Mouse (Mus musculus) intestine, embryonic 16.5 days (tissue): ENCODE data around the gene St3gal5. TPM values are rescaled to one million over a fixed set of nuclear protein-coding genes. Genes with fewer than 3 reads are reported as not detected.
"Not testable (repeated sequence)": the region's sequence is repeated elsewhere in the genome, so short reads cannot be mapped to it uniquely, and the experiment has no call there.

Experiments
- ATAC-seq: fragments of 200-750 bp; cut with Nextera tagmentation; 2 replicates; pipeline ENCODE4 v1.8.0; 2017; ENCODE audit warnings: moderate TSS enrichment, moderate library complexity
- H3K27ac ChIP-seq: fragments of 300-500 bp; sonication (generic); 2 replicates; pipeline ENCODE4 v1.5.1; 2014; ENCODE audit warnings: mild to moderate bottlenecking, low read length
- H3K27me3 ChIP-seq: fragments of 300-500 bp; sonication (generic); replicated peaks from 2 replicates; pipeline ENCODE4 v1.6.1; 2014; ENCODE audit warnings: low read length, control low read depth, mixed read lengths; ENCODE audit not compliant: control insufficient read depth, insufficient read depth
- H3K36me3 ChIP-seq: fragments of 300-500 bp; sonication (generic); 2 replicates; pipeline ENCODE4 v1.6.1; 2014; ENCODE audit warnings: low read length, control low read depth; ENCODE audit not compliant: control insufficient read depth, insufficient read depth
- H3K4me1 ChIP-seq: fragments of 300-500 bp; sonication (generic); 2 replicates; pipeline ENCODE4 v1.6.1; 2014; ENCODE audit warnings: low read length, control low read depth, mixed read lengths; ENCODE audit not compliant: control insufficient read depth, insufficient read depth
- H3K4me2 ChIP-seq: fragments of 300-500 bp; sonication (generic); 2 replicates; pipeline ENCODE4 v1.6.1; 2014; ENCODE audit warnings: low read depth, low read length, control low read depth
- H3K4me3 ChIP-seq: fragments of 300-500 bp; sonication (generic); 2 replicates; pipeline ENCODE4 v1.5.1; 2014; ENCODE audit warnings: mild to moderate bottlenecking, low read length
- H3K9ac ChIP-seq: fragments of 300-500 bp; sonication (generic); 2 replicates; pipeline ENCODE4 v1.6.1; 2014; ENCODE audit warnings: low read depth, low read length
- H3K9me3 ChIP-seq: fragments of 300-500 bp; sonication (generic); 2 replicates; pipeline ENCODE4 v1.6.1; 2016; ENCODE audit warnings: low read length, control low read depth; ENCODE audit not compliant: control insufficient read depth
- WGBS: fragments of 180-500 bp; shearing (Covaris S2); extraction: QIAGEN DNeasy Blood & Tissue Kit; methylation state at CpG from one replicate; pipeline ENCODE4 v1.1.7; 2014; 5-methylcytosine and 5-hydroxymethylcytosine counted together
- polyA plus RNA-seq: library from polyadenylated mRNA; unstranded; fragments of >200 nt; fragmentation: Nextera tagmentation; extraction: Ambion mirVana; gene quantifications from 2 replicates; pipeline ENCODE4 v1.2.1, GENCODE M21; 2015

Gene St3gal5
- 22.8 TPM in 2 replicates for polyA plus RNA-seq

DNA sequence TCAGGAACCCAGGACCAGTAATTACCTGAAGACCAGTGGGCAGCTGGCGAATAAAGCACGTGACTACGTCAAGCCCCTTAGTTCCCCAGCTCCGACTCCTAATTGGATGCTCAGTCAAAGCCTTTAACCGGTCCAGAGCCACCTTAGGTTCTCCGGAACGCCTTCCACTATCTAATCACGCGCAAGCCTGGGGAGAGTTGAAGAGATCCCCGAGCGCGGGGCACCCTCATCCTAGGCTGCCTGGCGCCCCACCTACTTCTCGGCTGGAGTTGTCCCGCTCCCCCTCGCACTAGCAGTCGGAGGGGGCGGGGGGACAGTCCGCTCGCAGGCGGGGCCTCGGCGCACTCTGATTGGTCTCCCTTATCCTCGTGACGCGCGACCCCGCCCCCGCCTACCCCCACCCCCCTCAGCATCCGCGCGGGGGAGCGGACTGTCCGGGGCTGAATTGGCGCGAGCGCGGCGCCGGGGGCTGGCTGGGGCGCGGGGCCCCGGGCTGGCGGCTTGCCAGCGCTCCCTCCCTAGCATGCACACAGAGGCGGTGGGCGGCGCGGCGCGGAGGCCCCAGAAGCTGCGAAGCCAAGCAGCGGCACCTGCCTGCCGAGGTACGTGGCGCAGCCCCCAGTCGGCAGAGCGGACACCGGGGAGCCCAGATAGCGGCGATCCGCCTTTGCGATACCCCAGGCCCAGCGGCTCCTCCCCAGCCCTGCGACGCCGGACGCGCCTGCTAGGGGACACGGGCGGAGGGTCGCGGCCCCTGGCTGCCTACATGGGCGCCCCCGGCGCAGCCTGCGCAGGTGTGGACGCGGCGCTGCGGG is at the start of gene St3gal5:
Gene St3gal5, plus strand, starts transcription at position 412 of the 815 bp plus-strand sequence.
- under 1% methylated on average over 78 of the region's 81 CpGs for WGBS
- ATAC-seq: peak; percentile 96
- no peaks in the 10 kb centered on the region for H3K36me3 ChIP-seq
- H3K4me1 ChIP-seq: peaks cover 15% of the 10 kb centered on the region
- H3K27me3 ChIP-seq: no peaks in the 10 kb centered on the region
- H3K9ac ChIP-seq: peak within 1 kb of the TSS; percentile 82
- H3K9me3 ChIP-seq: no peaks in the 10 kb centered on the region
- peak within 1 kb of the TSS; percentile 99 for H3K4me2 ChIP-seq
- peak within 1 kb of the TSS; percentile 77 for H3K4me3 ChIP-seq
- peak within 1 kb of the TSS; percentile 72 for H3K27ac ChIP-seq

DNA sequence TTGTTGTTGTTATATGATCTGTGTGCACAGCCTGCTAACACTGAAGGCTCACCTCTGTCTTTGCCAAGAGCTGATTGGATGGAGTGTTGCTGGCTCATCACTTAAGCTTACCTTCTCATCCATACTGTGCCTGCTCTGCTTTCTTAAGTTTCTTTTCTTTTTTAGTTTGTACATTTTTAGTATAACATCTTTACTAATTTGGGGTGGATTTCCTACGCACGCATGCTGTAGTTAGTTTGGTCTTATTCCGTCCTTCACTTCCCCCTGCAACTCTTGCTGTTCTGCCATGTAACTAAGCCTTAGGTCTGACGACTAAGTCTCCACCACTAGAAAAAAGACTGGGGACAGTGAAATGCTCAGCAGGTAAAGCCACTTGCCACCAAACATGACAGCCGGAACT is 48.7 kb upstream of the St3gal5 start:
- Histone ChIP-seq H3K27me3 (no peaks in the 10 kb centered on the region), H3K9ac (no peak overlapping the region), H3K9me3 (no peaks in the 10 kb centered on the region), H3K4me3 (no peak overlapping the region), H3K4me2 (no peak overlapping the region), H3K27ac (no peak overlapping the region), H3K4me1 (no peaks in the 10 kb centered on the region), H3K36me3 (no peaks in the 10 kb centered on the region)
- WGBS: 93% methylated on average over 5 of the region's 5 CpGs
- no peak for ATAC-seq

DNA sequence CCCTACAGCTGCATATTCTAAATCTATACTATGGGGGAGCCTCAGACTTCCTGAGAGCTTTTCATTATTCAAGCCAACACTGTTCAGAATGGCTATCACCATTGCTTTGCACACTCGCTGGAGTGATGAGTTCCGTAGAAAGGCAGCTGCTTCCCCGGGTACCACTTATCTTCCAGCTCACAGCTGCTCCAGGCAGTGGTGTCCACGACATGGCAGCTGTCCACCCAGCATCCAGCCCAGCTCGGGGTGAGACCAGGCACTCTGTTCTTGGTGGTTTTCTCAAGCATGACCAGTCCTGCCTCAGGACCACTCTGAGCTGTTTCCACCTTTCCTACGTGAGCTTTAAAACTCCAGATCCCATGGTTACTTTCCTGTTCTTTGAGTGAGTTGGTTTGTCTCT is 47.5 kb upstream of the St3gal5 start:
- Histone ChIP-seq H3K9ac (no peak overlapping the region), H3K4me1 (no peaks in the 10 kb centered on the region), H3K27me3 (no peaks in the 10 kb centered on the region), H3K36me3 (no peaks in the 10 kb centered on the region), H3K4me3 (no peak overlapping the region), H3K27ac (no peak overlapping the region), H3K4me2 (no peak overlapping the region), H3K9me3 (no peaks in the 10 kb centered on the region)
- 67% methylated on average over 6 of the region's 6 CpGs for WGBS
- no peak for ATAC-seq

DNA sequence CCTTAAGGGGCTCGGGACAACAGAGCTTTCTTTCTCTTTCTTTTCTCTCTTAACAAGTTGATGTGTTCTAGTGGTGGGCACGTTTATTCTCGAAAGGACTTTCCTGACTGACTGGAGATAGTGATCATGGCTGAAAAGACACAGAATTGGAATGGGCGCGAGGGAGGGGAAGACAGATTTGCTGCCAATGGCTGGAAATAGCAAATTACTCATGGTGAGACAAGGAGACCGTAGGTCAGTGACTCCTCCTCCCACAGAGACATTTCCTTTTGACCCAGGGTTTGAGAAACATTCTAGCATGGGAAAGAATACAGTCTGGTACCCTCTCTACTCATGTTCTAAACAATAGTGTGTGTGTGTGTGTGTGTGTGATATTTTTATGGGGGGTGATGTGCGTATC is 46.6 kb upstream of the St3gal5 start:
- no peak for ATAC-seq
- no peak overlapping the region for H3K27ac ChIP-seq
- H3K27me3 ChIP-seq: no peaks in the 10 kb centered on the region
- no peak overlapping the region for H3K9ac ChIP-seq
- no peak overlapping the region for H3K4me2 ChIP-seq
- H3K9me3 ChIP-seq: no peaks in the 10 kb centered on the region
- no peak overlapping the region for H3K4me3 ChIP-seq
- H3K4me1 ChIP-seq: no peaks in the 10 kb centered on the region
- H3K36me3 ChIP-seq: no peaks in the 10 kb centered on the region
- WGBS: 62% methylated on average over 7 of the region's 7 CpGs

DNA sequence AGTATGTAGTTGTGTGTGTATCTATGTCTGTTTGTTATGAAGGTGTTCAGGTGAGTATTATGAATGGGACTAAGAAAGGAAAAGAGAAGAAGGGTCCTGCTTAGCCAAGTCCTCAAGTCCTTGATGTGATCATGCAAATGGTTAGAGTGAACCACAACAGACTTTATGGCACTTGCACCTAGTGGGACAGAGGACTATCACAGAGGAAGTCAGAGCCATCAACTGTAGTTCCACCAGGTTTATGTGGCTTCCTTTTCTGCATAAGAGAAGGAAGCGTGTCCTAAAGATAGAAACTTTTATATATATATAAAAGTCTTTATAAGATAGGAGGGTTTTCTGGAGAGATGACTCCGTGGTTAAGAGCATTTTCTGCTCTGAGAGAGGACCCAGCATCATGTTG is 46.1 kb upstream of the St3gal5 start:
- H3K4me3 ChIP-seq: no peak overlapping the region
- H3K9ac ChIP-seq: no peak overlapping the region
- 82% methylated on average over 2 of the region's 2 CpGs for WGBS
- ATAC-seq: no peak
- H3K4me2 ChIP-seq: no peak overlapping the region
- no peak overlapping the region for H3K27ac ChIP-seq
- no peaks in the 10 kb centered on the region for H3K9me3 ChIP-seq
- H3K4me1 ChIP-seq: no peaks in the 10 kb centered on the region
- no peaks in the 10 kb centered on the region for H3K27me3 ChIP-seq
- H3K36me3 ChIP-seq: no peaks in the 10 kb centered on the region

DNA sequence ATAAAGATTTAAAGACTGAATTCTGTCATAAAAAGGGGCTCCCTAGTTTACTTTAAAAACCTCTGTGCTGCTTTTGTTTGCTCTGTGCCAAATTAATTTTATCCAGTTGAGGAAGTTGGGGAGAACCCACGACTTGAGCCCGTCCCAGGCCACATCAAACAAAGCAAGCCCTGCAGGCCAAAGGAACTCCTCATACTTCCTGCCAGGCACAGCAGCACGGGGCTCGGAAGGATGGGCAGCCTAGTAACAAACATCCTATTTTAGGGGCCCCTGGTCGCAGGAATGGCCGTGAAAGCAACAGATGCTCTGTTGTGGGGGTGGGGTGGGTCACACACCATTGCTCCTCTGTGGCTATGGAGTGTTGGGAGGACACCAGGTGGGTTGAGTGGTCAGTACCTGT is 45.6 kb upstream of the St3gal5 start:
- no peak for ATAC-seq
- 53% methylated on average over 6 of the region's 6 CpGs for WGBS

DNA sequence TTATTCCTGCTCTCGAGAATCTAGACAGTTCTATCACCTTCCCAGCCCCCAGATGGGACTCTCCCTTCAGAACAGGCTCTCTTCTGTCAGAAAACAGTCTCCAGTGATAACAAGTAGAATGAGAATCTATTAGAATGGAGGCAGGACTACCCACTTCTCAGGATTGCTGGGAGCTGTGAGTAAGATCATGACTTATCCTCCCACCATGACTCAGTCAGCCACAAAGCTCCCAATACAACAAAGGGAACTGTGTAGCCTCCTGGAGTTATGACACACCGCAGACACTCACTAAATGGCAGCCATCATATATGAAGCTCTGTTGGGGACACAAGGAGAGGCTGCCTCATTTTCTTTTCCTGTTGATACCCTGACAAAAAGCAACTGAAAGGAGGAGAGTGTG is 40.8 kb upstream of the St3gal5 start:
- Histone ChIP-seq H3K36me3 (no peaks in the 10 kb centered on the region), H3K27ac (no peak overlapping the region), H3K4me2 (no peak overlapping the region), H3K9ac (no peak overlapping the region), H3K27me3 (no peaks in the 10 kb centered on the region), H3K4me3 (no peak overlapping the region), H3K9me3 (no peaks in the 10 kb centered on the region), H3K4me1 (no peaks in the 10 kb centered on the region)
- WGBS: 86% methylated on average over 2 of the region's 2 CpGs
- no peak for ATAC-seq

More for the DNA sequence above, 45.6 kb upstream of the St3gal5 start:
- H3K27me3 ChIP-seq: no peaks in the 10 kb centered on the region
- no peak overlapping the region for H3K9ac ChIP-seq
- no peaks in the 10 kb centered on the region for H3K9me3 ChIP-seq
- H3K4me1 ChIP-seq: no peaks in the 10 kb centered on the region
- H3K4me3 ChIP-seq: no peak overlapping the region
- H3K27ac ChIP-seq: no peak overlapping the region
- H3K36me3 ChIP-seq: no peaks in the 10 kb centered on the region
- no peak overlapping the region for H3K4me2 ChIP-seq

DNA sequence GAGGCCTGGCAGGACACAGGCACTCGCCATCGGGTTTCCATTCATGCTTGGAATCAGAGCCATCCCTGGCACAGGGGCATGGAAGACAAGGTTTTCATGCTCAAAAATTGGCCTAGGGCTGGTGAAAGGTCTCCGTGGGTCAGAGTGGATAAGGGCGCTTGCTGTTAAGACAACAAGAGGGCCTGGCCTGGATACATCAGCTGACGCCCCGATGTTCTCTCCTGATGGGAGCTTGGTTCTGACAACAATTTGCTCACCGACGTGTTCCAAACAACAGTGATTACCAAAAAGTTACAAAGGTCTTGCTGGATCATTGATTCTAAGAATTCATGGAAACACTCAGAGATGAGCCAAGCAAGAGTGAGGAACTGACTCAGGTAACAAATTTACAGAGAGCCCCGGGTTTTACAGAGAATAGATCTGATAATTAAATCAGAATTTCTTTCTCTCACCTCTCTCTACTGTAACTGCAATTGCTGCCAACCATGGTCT is 38.9 kb upstream of the St3gal5 start:
- no peaks in the 10 kb centered on the region for H3K9me3 ChIP-seq
- H3K4me2 ChIP-seq: no peak overlapping the region
- no peaks in the 10 kb centered on the region for H3K4me1 ChIP-seq
- H3K36me3 ChIP-seq: no peaks in the 10 kb centered on the region
- WGBS: 90% methylated on average over 9 of the region's 9 CpGs
- H3K27me3 ChIP-seq: no peaks in the 10 kb centered on the region
- ATAC-seq: no peak
- no peak overlapping the region for H3K27ac ChIP-seq
- no peak overlapping the region for H3K9ac ChIP-seq
- no peak overlapping the region for H3K4me3 ChIP-seq

DNA sequence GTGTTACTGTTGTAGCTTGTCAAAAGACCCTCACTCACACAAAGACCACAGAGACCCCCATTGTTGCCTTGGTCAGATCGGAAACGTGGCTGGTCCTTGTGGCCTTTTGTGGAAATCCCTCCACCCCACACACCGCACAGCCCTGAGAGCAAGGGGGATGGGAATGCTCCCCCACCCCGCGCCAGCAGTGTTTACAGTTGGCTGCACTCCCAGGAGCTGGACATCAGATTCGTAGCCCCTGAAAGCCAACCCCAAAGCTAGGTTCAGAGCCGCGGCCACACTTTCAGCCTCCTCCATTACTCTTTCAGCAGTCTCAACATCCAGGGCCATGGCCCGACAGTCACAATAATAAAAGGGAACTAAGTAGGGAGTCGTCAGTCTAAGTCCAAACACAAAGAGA is 36.7 kb upstream of the St3gal5 start:
- H3K4me3 ChIP-seq, H3K4me1 ChIP-seq, H3K36me3 ChIP-seq, ATAC-seq, H3K27me3 ChIP-seq, H3K9ac ChIP-seq, H3K27ac ChIP-seq, H3K4me2 ChIP-seq, H3K9me3 ChIP-seq: not testable (repeated sequence)
- WGBS: 47% methylated on average over 10 of the region's 10 CpGs
